Mouse (Mus musculus) heart, embryonic 11.5 days (tissue): ENCODE measurements around the gene Dnajc15. TPM values are rescaled to one million over a fixed set of nuclear protein-coding genes. Genes with fewer than 3 reads are reported as not detected.

Experiments
- ATAC-seq: fragments of 200-750 bp; cut with Nextera tagmentation; replicated peaks from 2 replicates; pipeline ENCODE4 v1.8.0; 2017; ENCODE audit warnings: moderate library complexity; ENCODE audit not compliant: insufficient number of reproducible peaks, low FRiP score, low TSS enrichment
- H3K27ac ChIP-seq: fragments of 300-500 bp; sonication (generic); 2 replicates; pipeline ENCODE4 v1.5.1; 2014; ENCODE audit warnings: mild to moderate bottlenecking, low read depth, low read length
- H3K27me3 ChIP-seq: fragments of 300-500 bp; sonication (generic); 2 replicates; pipeline ENCODE4 v1.6.1; 2014; ENCODE audit warnings: mild to moderate bottlenecking, low read length, mixed read lengths; ENCODE audit not compliant: control insufficient read depth, insufficient read depth
- H3K36me3 ChIP-seq: fragments of 300-500 bp; sonication (generic); 2 replicates; pipeline ENCODE4 v1.6.1; 2014; ENCODE audit warnings: mild to moderate bottlenecking, low read length, moderate library complexity, mixed read lengths; ENCODE audit not compliant: control insufficient read depth, insufficient read depth
- H3K4me1 ChIP-seq: fragments of 300-500 bp; sonication (generic); 2 replicates; pipeline ENCODE4 v1.6.1; 2014; ENCODE audit warnings: low read length; ENCODE audit not compliant: control insufficient read depth, insufficient read depth
- H3K4me2 ChIP-seq: fragments of 300-500 bp; sonication (generic); 2 replicates; pipeline ENCODE4 v1.6.1; 2014; ENCODE audit warnings: mild to moderate bottlenecking, moderate library complexity
- H3K4me3 ChIP-seq: fragments of 300-500 bp; sonication (generic); 2 replicates; pipeline ENCODE4 v1.5.1; 2014; ENCODE audit warnings: low read depth, low read length
- H3K9ac ChIP-seq: fragments of 300-500 bp; sonication (generic); 2 replicates; pipeline ENCODE4 v1.6.1; 2014; ENCODE audit warnings: mild to moderate bottlenecking, low read depth, low read length, moderate library complexity
- H3K9me3 ChIP-seq: fragments of 300-500 bp; sonication (generic); replicated peaks from 2 replicates; pipeline ENCODE4 v1.6.1; 2016; ENCODE audit warnings: low read length; ENCODE audit not compliant: control insufficient read depth
- WGBS: fragments of 180-500 bp; shearing (Covaris S2); extraction: QIAGEN DNeasy Blood & Tissue Kit; methylation state at CpG from one replicate; pipeline ENCODE4 v1.1.7; 2014; ENCODE audit not compliant: insufficient replicate concordance; 5-methylcytosine and 5-hydroxymethylcytosine counted together
- polyA plus RNA-seq: library from polyadenylated mRNA; unstranded; fragments of >200 nt; fragmentation: Nextera tagmentation; extraction: Ambion mirVana; gene quantifications from 2 replicates; pipeline ENCODE4 v1.2.1, GENCODE M21; 2014

Dnajc15 gene
- polyA plus RNA-seq, 1 experiment from 2014 or later = 146 TPM

GRCm38 (mm10) chr14:77801571-77802267 is 73.2 kb downstream of the Dnajc15 start:
- no peak overlapping the region for H3K27ac ChIP-seq
- H3K27me3 ChIP-seq = no peaks in the 10 kb centered on the region
- H3K4me3 ChIP-seq = no peak overlapping the region
- H3K36me3 ChIP-seq = no peaks in the 10 kb centered on the region
- ATAC-seq = no peak
- no peak overlapping the region for H3K4me2 ChIP-seq
- H3K9ac ChIP-seq = no peak overlapping the region
- 88% methylated on average over 17 of the region's 17 CpGs for WGBS
- H3K9me3 ChIP-seq = no peaks in the 10 kb centered on the region
- H3K4me1 ChIP-seq = no peaks in the 10 kb centered on the region

GRCm38 (mm10) chr14:77796506-77796905 is 78.4 kb downstream of the Dnajc15 start:
- no peaks in the 10 kb centered on the region for H3K36me3 ChIP-seq
- no peak overlapping the region for H3K9ac ChIP-seq
- no peaks in the 10 kb centered on the region for H3K9me3 ChIP-seq
- H3K4me3 ChIP-seq = no peak overlapping the region
- WGBS = 75% methylated on average over 4 of the region's 4 CpGs
- H3K27ac ChIP-seq = no peak overlapping the region
- no peaks in the 10 kb centered on the region for H3K4me1 ChIP-seq
- no peak for ATAC-seq
- H3K4me2 ChIP-seq = no peak overlapping the region
- H3K27me3 ChIP-seq = no peaks in the 10 kb centered on the region

GRCm38 (mm10) chr14:77795240-77795639 is 79.7 kb downstream of the Dnajc15 start:
- no peak overlapping the region for H3K27ac ChIP-seq
- no peaks in the 10 kb centered on the region for H3K4me1 ChIP-seq
- no peak overlapping the region for H3K4me3 ChIP-seq
- no peak overlapping the region for H3K9ac ChIP-seq
- no peak for ATAC-seq
- no peaks in the 10 kb centered on the region for H3K9me3 ChIP-seq
- 76% methylated on average over 5 of the region's 5 CpGs for WGBS
- no peaks in the 10 kb centered on the region for H3K27me3 ChIP-seq
- H3K4me2 ChIP-seq = no peak overlapping the region
- no peaks in the 10 kb centered on the region for H3K36me3 ChIP-seq

GRCm38 (mm10) chr14:77794285-77794949 is 80.5 kb downstream of the Dnajc15 start:
- Histone ChIP-seq H3K36me3 (no peaks in the 10 kb centered on the region), H3K4me3 (no peak overlapping the region), H3K27me3 (no peaks in the 10 kb centered on the region), H3K27ac (no peak overlapping the region), H3K4me2 (no peak overlapping the region), H3K9me3 (no peaks in the 10 kb centered on the region), H3K4me1 (no peaks in the 10 kb centered on the region), H3K9ac (no peak overlapping the region)
- WGBS = 65% methylated on average over 7 of the region's 7 CpGs
- ATAC-seq = no peak

GRCm38 (mm10) chr14:77792998-77793397 is 81.9 kb downstream of the Dnajc15 start:
- Histone ChIP-seq H3K9me3 (no peaks in the 10 kb centered on the region), H3K4me3 (no peak overlapping the region), H3K36me3 (no peaks in the 10 kb centered on the region), H3K27ac (no peak overlapping the region), H3K4me1 (no peaks in the 10 kb centered on the region), H3K9ac (no peak overlapping the region), H3K27me3 (no peaks in the 10 kb centered on the region), H3K4me2 (no peak overlapping the region)
- WGBS = 84% methylated on average over 6 of the region's 6 CpGs
- ATAC-seq = no peak

- Histone ChIP-seq H3K27ac (no peak overlapping the region), H3K9me3 (no peaks in the 10 kb centered on the region), H3K4me1 (no peaks in the 10 kb centered on the region; the same call in 1 of the 2 replicates), H3K36me3 (no peaks in the 10 kb centered on the region), H3K4me2 (no peak overlapping the region), H3K4me3 (no peak overlapping the region), H3K9ac (no peak overlapping the region), H3K27me3 (no peaks in the 10 kb centered on the region)
- no peak for ATAC-seq
These were observed 91.7 kb downstream of the Dnajc15 start for GRCm38 (mm10) chr14:77783217-77783616.

- Histone ChIP-seq H3K4me2 (no peak overlapping the region), H3K27ac (no peak overlapping the region), H3K27me3 (no peaks in the 10 kb centered on the region), H3K36me3 (no peaks in the 10 kb centered on the region), H3K9me3 (no peaks in the 10 kb centered on the region), H3K9ac (no peak overlapping the region), H3K4me3 (no peak overlapping the region), H3K4me1 (no peaks in the 10 kb centered on the region)
- 85% methylated on average over 1 of the region's 1 CpGs for WGBS
- ATAC-seq = no peak
These were observed 97.6 kb downstream of the Dnajc15 start for GRCm38 (mm10) chr14:77777365-77777764.

- no peak overlapping the region for H3K4me3 ChIP-seq
- no peaks in the 10 kb centered on the region for H3K36me3 ChIP-seq
- no peak for ATAC-seq
- H3K4me1 ChIP-seq = no peaks in the 10 kb centered on the region
- no peak overlapping the region for H3K4me2 ChIP-seq
- H3K27ac ChIP-seq = no peak overlapping the region
- no peaks in the 10 kb centered on the region for H3K27me3 ChIP-seq
- no peak overlapping the region for H3K9ac ChIP-seq
- no peaks in the 10 kb centered on the region for H3K9me3 ChIP-seq
- WGBS = 62% methylated on average over 11 of the region's 11 CpGs
These were observed 98.9 kb downstream of the Dnajc15 start for GRCm38 (mm10) chr14:77776005-77776531.

- no peak overlapping the region for H3K4me2 ChIP-seq
- no peak overlapping the region for H3K27ac ChIP-seq
- no peaks in the 10 kb centered on the region for H3K27me3 ChIP-seq
- H3K9me3 ChIP-seq = no peaks in the 10 kb centered on the region
- no peaks in the 10 kb centered on the region for H3K36me3 ChIP-seq
- no peak overlapping the region for H3K4me3 ChIP-seq
- WGBS = 85% methylated on average over 8 of the region's 8 CpGs
- no peak overlapping the region for H3K9ac ChIP-seq
- no peak for ATAC-seq
- H3K4me1 ChIP-seq = no peaks in the 10 kb centered on the region
These were observed 101.6 kb downstream of the Dnajc15 start for GRCm38 (mm10) chr14:77773331-77773730.
